Mouse (Mus musculus): ENCODE results near the gene Pcp4l1. TPM values are rescaled to one million over a fixed set of nuclear protein-coding genes. Genes with fewer than 3 reads are reported as not detected.

Gene Pcp4l1
- total and polyA plus RNA-seq, 2 experiments from 2014 or later: 12.3 to 33.4 TPM

- Histone ChIP-seq H3K27me3 (ENCODE audit: insufficient read depth, low read length) (no peaks in the 10 kb centered on the region), H3K4me3 (ENCODE audit: low read depth, low read length) (no peak overlapping the region), H3K4me2 (ENCODE audit: low read depth) (no peak overlapping the region), H3K4me1 (ENCODE audit: insufficient read depth) (no peaks in the 10 kb centered on the region), H3K9ac (no peak overlapping the region), H3K27ac (ENCODE audit: low read depth, low read length) (no peak overlapping the region), H3K9me3 (ENCODE audit: low read length) (no peaks in the 10 kb centered on the region), H3K36me3 (ENCODE audit: insufficient read depth) (no peaks in the 10 kb centered on the region)
- WGBS: 52% methylated on average over 6 of the region's 6 CpGs
- ATAC-seq: no peak
- no peak for TF ChIP-seq CTCF (IDR thresholded peaks at IDR 0.05; ENCODE audit: low read depth)
- no peak for DNase-seq
Measured at GRCm38 (mm10) chr1:171205704-171206493, 9.8 kb upstream of the Pcp4l1 start.

- DNase-seq (no peak), ATAC-seq (no peak)
- H3K4me2 ChIP-seq (ENCODE audit: low read depth): no peak overlapping the region
- 66% methylated on average over 7 of the region's 7 CpGs for WGBS
- no peak for TF ChIP-seq CTCF (IDR thresholded peaks at IDR 0.05; ENCODE audit: low read depth)
- H3K36me3 ChIP-seq (ENCODE audit: insufficient read depth): no peaks in the 10 kb centered on the region
- H3K27ac ChIP-seq (ENCODE audit: low read depth, low read length): no peak overlapping the region
- no peaks in the 10 kb centered on the region for H3K27me3 ChIP-seq (ENCODE audit: insufficient read depth, low read length)
- no peak overlapping the region for H3K9ac ChIP-seq
- H3K4me1 ChIP-seq (ENCODE audit: insufficient read depth): no peaks in the 10 kb centered on the region
- H3K9me3 ChIP-seq (ENCODE audit: low read length): no peaks in the 10 kb centered on the region
- no peak overlapping the region for H3K4me3 ChIP-seq (ENCODE audit: low read depth, low read length)
Measured at GRCm38 (mm10) chr1:171204249-171204644, 8.2 kb upstream of the Pcp4l1 start.

GRCm38 (mm10) chr1:171203471-171204248 is 7.6 kb upstream of the Pcp4l1 start:
- Histone ChIP-seq H3K27me3 (ENCODE audit: insufficient read depth, low read length) (no peaks in the 10 kb centered on the region), H3K9me3 (ENCODE audit: low read length) (no peaks in the 10 kb centered on the region), H3K27ac (ENCODE audit: low read depth, low read length) (no peak overlapping the region), H3K4me3 (ENCODE audit: low read depth, low read length) (no peak overlapping the region), H3K4me2 (ENCODE audit: low read depth) (no peak overlapping the region), H3K36me3 (ENCODE audit: insufficient read depth) (no peaks in the 10 kb centered on the region), H3K4me1 (ENCODE audit: insufficient read depth) (no peaks in the 10 kb centered on the region), H3K9ac (no peak overlapping the region)
- TF ChIP-seq CTCF (IDR thresholded peaks at IDR 0.05; ENCODE audit: low read depth): no peak
- WGBS: 53% methylated on average over 11 of the region's 11 CpGs
- DNase-seq: no peak
- ATAC-seq: no peak

DNA sequence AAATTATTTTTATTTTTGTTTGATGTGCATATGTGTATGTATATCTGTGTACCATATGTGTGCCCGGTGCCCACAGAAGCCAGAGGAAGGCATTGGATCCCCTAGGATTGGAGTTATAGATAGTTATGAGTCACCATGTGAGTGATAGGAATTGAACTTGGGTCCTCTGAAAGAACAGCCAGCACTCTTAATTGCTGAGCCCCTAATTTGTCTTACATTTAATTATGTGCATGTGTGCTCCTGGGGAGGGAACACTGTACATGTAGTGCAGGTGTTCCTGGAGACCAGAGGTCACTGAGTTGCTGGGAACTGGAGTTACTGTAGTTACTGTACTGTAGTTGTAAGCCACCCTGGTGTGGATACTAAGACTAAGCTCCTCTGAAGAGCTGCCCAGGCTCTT is 4.7 kb upstream of the Pcp4l1 start:
- H3K36me3 ChIP-seq (ENCODE audit: insufficient read depth): no peaks in the 10 kb centered on the region
- 96% methylated on average over 1 of the region's 1 CpGs for WGBS
- H3K27me3 ChIP-seq (ENCODE audit: insufficient read depth, low read length): peaks cover 9% of the 10 kb centered on the region; the same call in 1 of the 2 replicates

DNA sequence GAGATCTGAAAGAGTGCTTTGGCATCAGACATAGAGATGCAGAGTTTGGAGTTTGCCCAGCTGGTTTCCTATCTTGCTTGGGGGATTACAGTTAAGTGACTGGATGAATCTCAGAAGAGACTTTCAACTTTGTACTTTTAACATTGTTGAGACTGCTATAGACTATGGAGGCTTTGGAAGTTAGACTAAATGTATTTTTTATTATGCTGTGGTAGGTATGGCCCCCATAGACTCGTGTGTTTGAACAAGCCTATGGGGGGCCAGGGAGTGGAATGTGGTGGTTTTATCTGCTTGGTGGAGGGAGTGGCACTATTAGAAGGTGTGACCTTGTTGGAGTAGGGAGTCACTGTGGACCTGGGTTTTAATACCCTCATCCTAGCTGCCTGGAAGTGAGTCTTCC is 3.5 kb upstream of the Pcp4l1 start:
- WGBS: 54% methylated on average over 1 of the region's 1 CpGs
- H3K4me1 ChIP-seq (ENCODE audit: insufficient read depth): 0 out of 2 replicates have a peak, but pooled peaks cover 5% of the 10 kb centered on the region
- ATAC-seq: no peak

More for the DNA sequence above, 4.7 kb upstream of the Pcp4l1 start:
- ATAC-seq (no peak), DNase-seq (no peak)
- no peak overlapping the region for H3K4me2 ChIP-seq (ENCODE audit: low read depth)
- no peak overlapping the region for H3K4me3 ChIP-seq (ENCODE audit: low read depth, low read length)
- no peak for TF ChIP-seq CTCF (IDR thresholded peaks at IDR 0.05; ENCODE audit: low read depth)
- no peak overlapping the region for H3K27ac ChIP-seq (ENCODE audit: low read depth, low read length)
- H3K4me1 ChIP-seq (ENCODE audit: insufficient read depth): 0 out of 2 replicates have a peak, but pooled peaks cover under 1% of the 10 kb centered on the region
- no peaks in the 10 kb centered on the region for H3K9me3 ChIP-seq (ENCODE audit: low read length)
- H3K9ac ChIP-seq: no peak overlapping the region

DNA sequence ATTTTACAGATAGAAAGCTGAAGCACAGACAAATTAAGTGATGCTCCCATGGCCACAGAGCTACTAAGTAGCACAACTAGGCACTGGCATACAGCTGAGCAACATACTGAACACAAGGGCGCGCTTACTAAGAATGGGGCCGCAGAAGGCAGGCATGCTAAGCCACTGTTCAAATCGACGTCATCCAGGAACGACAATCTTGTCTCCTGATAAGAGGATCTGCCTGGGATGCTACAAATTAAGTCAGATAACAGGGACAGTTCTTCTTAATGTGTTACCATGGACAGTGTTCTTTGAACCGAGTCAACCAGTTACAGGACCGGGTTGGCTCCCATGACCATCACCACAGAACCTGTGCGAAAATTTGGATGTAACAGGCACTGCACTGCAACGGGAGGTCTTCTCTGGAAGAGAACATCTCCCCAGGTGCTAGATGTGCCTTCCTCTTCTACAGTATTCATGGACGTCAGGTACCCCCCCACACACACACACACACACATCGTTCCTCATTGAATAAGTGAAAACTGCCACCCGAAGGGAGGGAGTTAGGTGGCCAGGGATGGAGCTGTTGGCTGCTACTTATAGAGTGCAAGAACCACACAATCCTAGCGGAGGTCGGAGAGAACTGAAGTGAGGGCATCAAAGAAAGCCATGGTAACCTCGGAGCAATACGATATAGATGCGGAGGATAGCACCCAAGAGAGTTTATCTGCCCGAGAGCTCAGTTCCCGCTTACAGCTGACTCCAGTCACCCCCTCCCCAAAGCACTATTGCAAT is 834 bp downstream of the Pcp4l1 start:
- Histone ChIP-seq H3K9me3 (ENCODE audit: low read length) (no peaks in the 10 kb centered on the region), H3K4me3 (ENCODE audit: low read depth, low read length) (peak overlapping the region; percentile 56), H3K36me3 (ENCODE audit: insufficient read depth) (no peaks in the 10 kb centered on the region), H3K4me1 (ENCODE audit: insufficient read depth) (peaks cover 10% of the 10 kb centered on the region; the same call in 1 of the 2 replicates), H3K27me3 (ENCODE audit: insufficient read depth, low read length) (peaks cover 31% of the 10 kb centered on the region), H3K4me2 (ENCODE audit: low read depth) (peak overlapping the region; percentile 100), H3K9ac (peak overlapping the region; percentile 56), H3K27ac (ENCODE audit: low read depth, low read length) (no peak overlapping the region)
- TF ChIP-seq CTCF (IDR thresholded peaks at IDR 0.05; ENCODE audit: low read depth): no peak
- peak; percentile 43; the same call in 1 of the 2 replicates for ATAC-seq
- DNase-seq: peak; percentile 21
- 6% methylated on average over 20 of the region's 20 CpGs for WGBS

More for the DNA sequence above, 3.5 kb upstream of the Pcp4l1 start:
- no peak for DNase-seq
- H3K36me3 ChIP-seq (ENCODE audit: insufficient read depth): no peaks in the 10 kb centered on the region
- H3K9me3 ChIP-seq (ENCODE audit: low read length): no peaks in the 10 kb centered on the region
- peaks cover 10% of the 10 kb centered on the region for H3K27me3 ChIP-seq (ENCODE audit: insufficient read depth, low read length)
- H3K4me3 ChIP-seq (ENCODE audit: low read depth, low read length): no peak overlapping the region
- H3K9ac ChIP-seq: no peak overlapping the region
- no peak for TF ChIP-seq CTCF (IDR thresholded peaks at IDR 0.05; ENCODE audit: low read depth)
- no peak overlapping the region for H3K27ac ChIP-seq (ENCODE audit: low read depth, low read length)
- no peak overlapping the region for H3K4me2 ChIP-seq (ENCODE audit: low read depth)

All from forebrain, postnatal 0 days (tissue).